Mouse (Mus musculus) ES-Bruce4 (cell line): ENCODE results near the gene Jsrp1.

Source experiments
- CTCF ChIP-seq: IDR thresholded peaks from one replicate; pipeline ENCODE4 v1.8.1; 2011; ENCODE audit warnings: low read depth, low read length
- POLR2A ChIP-seq: IDR thresholded peaks from one replicate; pipeline ENCODE4 v1.8.1; 2011; ENCODE audit warnings: low read length; ENCODE audit not compliant: insufficient read depth

DNA sequence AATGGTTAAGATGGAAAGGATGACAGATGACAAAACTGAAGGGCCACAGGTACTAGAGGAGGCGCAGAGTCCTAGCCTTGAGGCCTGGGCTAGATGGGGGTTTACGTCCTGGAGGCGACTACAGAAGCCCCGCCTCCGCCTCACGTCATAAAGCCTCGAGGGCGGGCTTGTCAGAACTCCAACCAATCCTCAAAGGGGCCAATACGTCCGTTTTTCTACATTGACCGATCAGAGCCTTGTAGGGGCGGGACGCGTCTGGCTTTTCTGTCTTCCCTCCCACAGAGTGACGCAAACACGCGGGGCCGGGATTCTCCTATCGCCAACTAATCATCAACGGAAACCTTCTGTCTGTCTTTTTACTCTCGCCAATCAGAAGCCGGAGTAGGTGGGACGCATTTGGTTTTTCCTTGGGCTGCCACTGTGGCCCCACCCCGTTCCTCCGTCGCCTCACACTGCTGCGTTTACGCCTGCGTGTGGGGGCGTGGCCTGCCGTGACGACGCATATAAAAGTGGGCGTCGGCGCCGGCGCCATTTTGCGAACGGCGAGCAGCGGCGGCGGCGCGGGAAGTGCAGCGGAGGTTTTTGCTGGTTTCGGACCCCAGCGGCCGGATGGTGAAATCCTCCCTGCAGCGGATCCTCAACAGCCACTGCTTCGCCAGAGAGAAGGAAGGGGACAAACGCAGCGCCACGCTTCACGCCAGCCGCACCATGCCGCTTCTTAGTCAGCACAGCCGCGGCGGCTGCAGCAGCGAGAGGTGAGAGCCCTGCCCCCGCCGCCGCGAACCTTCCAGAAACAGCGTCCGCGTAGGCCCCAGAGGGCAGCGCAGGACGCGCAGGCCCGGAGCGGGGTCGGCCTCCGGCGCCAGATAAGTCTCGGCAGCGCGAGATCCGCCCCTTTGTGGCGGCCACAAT lies 13.1 kb upstream of the Jsrp1 start, which contains the start of gene Oaz1:
- no peak for TF ChIP-seq CTCF
- TF ChIP-seq POLR2A: peak; percentile 76
